Mouse (Mus musculus): ENCODE measurements around the gene Cass4.

Cass4 gene

GRCm38 (mm10) chr2:172439843-172440639, 46.4 kb downstream of the Cass4 start, which contains the start of gene Rtf2:
Gene Rtf2, plus strand, starts transcription at chr2:172440556.
- peak; percentile 94 to 98 for DNase-seq (ENCODE audit: low spot score in 2 of 2)

GRCm38 (mm10) chr2:172440640-172441005, 47.0 kb downstream of the Cass4 start:
- DNase-seq (ENCODE audit: low spot score in 2 of 2), result no peak

- DNase-seq (ENCODE audit: low spot score in 2 of 2), result no peak
Measured at GRCm38 (mm10) chr2:172441176-172441575, 47.6 kb downstream of the Cass4 start.

GRCm38 (mm10) chr2:172445617-172446016, 52.0 kb downstream of the Cass4 start:
- no peak for DNase-seq (ENCODE audit: low spot score in 2 of 2)

GRCm38 (mm10) chr2:172447317-172447716, 53.7 kb downstream of the Cass4 start:
- DNase-seq (ENCODE audit: low spot score in 2 of 2), result peak in 1 of 2 experiments; percentile 28

- no peak for DNase-seq (ENCODE audit: low spot score in 2 of 2)
Measured at GRCm38 (mm10) chr2:172448329-172448728, 54.7 kb downstream of the Cass4 start.

- DNase-seq (ENCODE audit: low spot score in 2 of 2), result no peak
Measured at GRCm38 (mm10) chr2:172450640-172451039, 57.0 kb downstream of the Cass4 start.

- DNase-seq (ENCODE audit: low spot score in 2 of 2), result no peak
Measured at GRCm38 (mm10) chr2:172452031-172452430, 58.4 kb downstream of the Cass4 start.

- no peak for DNase-seq (ENCODE audit: low spot score in 2 of 2)
Measured at GRCm38 (mm10) chr2:172452458-172452857, 58.9 kb downstream of the Cass4 start.

GRCm38 (mm10) chr2:172458496-172458895, 64.9 kb downstream of the Cass4 start, which contains the start of gene Gcnt7:
Gene Gcnt7, minus strand, starts transcription at chr2:172458596.
- no peak for DNase-seq (ENCODE audit: low spot score in 2 of 2)

- DNase-seq (ENCODE audit: low spot score in 2 of 2), result no peak
Measured at GRCm38 (mm10) chr2:172460647-172461046, 67.1 kb downstream of the Cass4 start.

GRCm38 (mm10) chr2:172462813-172463212, 69.2 kb downstream of the Cass4 start:
- no peak for DNase-seq (ENCODE audit: low spot score in 2 of 2)

- DNase-seq (ENCODE audit: low spot score in 2 of 2), result no peak
Measured at GRCm38 (mm10) chr2:172466427-172467132, 73.0 kb downstream of the Cass4 start.

GRCm38 (mm10) chr2:172467206-172467605, 73.6 kb downstream of the Cass4 start:
- DNase-seq (ENCODE audit: low spot score in 2 of 2), result no peak

- no peak for DNase-seq (ENCODE audit: low spot score in 2 of 2)
Measured at GRCm38 (mm10) chr2:172468346-172468819, 74.8 kb downstream of the Cass4 start.

GRCm38 (mm10) chr2:172472318-172472717, 78.7 kb downstream of the Cass4 start, which contains the start of gene Fam209:
Gene Fam209, plus strand, starts transcription at chr2:172472520.
- no peak for DNase-seq (ENCODE audit: low spot score in 2 of 2)

- DNase-seq (ENCODE audit: low spot score in 2 of 2), result no peak
Measured at GRCm38 (mm10) chr2:172473591-172473990, 80.0 kb downstream of the Cass4 start.

GRCm38 (mm10) chr2:172474970-172475369, 81.4 kb downstream of the Cass4 start:
- peak in 1 of 2 experiments; percentile 21 for DNase-seq (ENCODE audit: low spot score in 2 of 2)

GRCm38 (mm10) chr2:172476707-172477260, 83.2 kb downstream of the Cass4 start:
- no peak for DNase-seq (ENCODE audit: low spot score in 2 of 2)

- no peak for DNase-seq (ENCODE audit: low spot score in 2 of 2)
Measured at GRCm38 (mm10) chr2:172477350-172477749, 83.8 kb downstream of the Cass4 start.

- no peak for DNase-seq (ENCODE audit: low spot score in 2 of 2)
Measured at GRCm38 (mm10) chr2:172477860-172478259, 84.3 kb downstream of the Cass4 start.

- no peak for DNase-seq (ENCODE audit: low spot score in 2 of 2)
Measured at GRCm38 (mm10) chr2:172480296-172480695, 86.7 kb downstream of the Cass4 start.
